ENCODE assay signal across 23 mouse cellular contexts in genomic region chrX:12340561-12340960, GRCm38 (mm10).
DNase-seq lines count a peak whose midpoint lies in the region; ATAC-seq lines count a peak whose summit lies in the region.
"Had no signal": no experiment of that assay in that cellular context is flagged by ENCODE, and none has a peak within 500 bp of the region (broad histone marks: within the 10 kb centered on the region; RNA-seq: fewer than 3 reads in every experiment).

No protein-coding gene starts in this region.

- ATAC-seq in neural tube, embryonic 13.5 days (ENCODE audit: low read depth) = peak; percentile 40; the same call in 1 of the 2 replicates
- ATAC-seq in neural tube, embryonic 15.5 days (ENCODE audit: low FRiP score) = no peak
- ATAC-seq: forebrain, embryonic 16.5 days; liver, postnatal 0 days; lung, postnatal 0 days had no signal

- intact Hi-C loops in left cerebral cortex, postnatal 36 days (cut with DNase I) = no loop called here

- H3K27ac ChIP-seq in neural tube, embryonic 13.5 days (replicated peaks) = no peak overlapping the region
- no peak overlapping the region for H3K27ac ChIP-seq in neural tube, embryonic 15.5 days (replicated peaks)
- H3K27ac ChIP-seq: forebrain, embryonic 10.5 days; hindbrain, embryonic 12.5 days; limb, embryonic 12.5 days; macrophage had no signal

- no peak overlapping the region for H3K4me3 ChIP-seq in neural tube, embryonic 13.5 days
- no peak overlapping the region for H3K4me3 ChIP-seq in neural tube, embryonic 15.5 days (replicated peaks)
- H3K4me3 ChIP-seq: forebrain, embryonic 10.5 days; hindbrain, embryonic 12.5 days; limb, embryonic 12.5 days had no signal

- WGBS in neural tube, embryonic 13.5 days = 57% methylated on average over 9 of the region's 9 CpGs
- WGBS in neural tube, embryonic 15.5 days = 50% methylated on average over 9 of the region's 9 CpGs

- DNase-seq in heart, adult 11 months = peak; percentile 66
- no peak for DNase-seq in heart, adult 8-10 months (ENCODE audit: low spot score)
- peak; percentile 17 to 20 for DNase-seq in left cerebral cortex, postnatal 36 days (ENCODE audit: low spot score in 2 of 2)
- DNase-seq in telencephalon, adult 2 months (ENCODE audit: low read depth, low spot score) = peak; percentile 34
- no peak for DNase-seq in thymus, adult 18-20 months
- DNase-seq in cerebellum, adult 18-20 months = no peak
- DNase-seq: adrenal gland, postnatal 14 days; cerebellum, adult 11 months; cerebellum, postnatal 10 days; gastrocnemius, postnatal 36 days; kidney, adult 11 months; kidney, postnatal 10 days; liver, postnatal 0 days had no signal

- no peaks in the 10 kb centered on the region for H3K9me3 ChIP-seq in neural tube, embryonic 13.5 days
- no peaks in the 10 kb centered on the region for H3K9me3 ChIP-seq in neural tube, embryonic 15.5 days (replicated peaks)
- H3K9me3 ChIP-seq: forebrain, embryonic 10.5 days; hindbrain, embryonic 12.5 days; limb, embryonic 12.5 days had no signal

- H3K4me1 ChIP-seq in neural tube, embryonic 13.5 days (replicated peaks) = no peaks in the 10 kb centered on the region
- no peaks in the 10 kb centered on the region for H3K4me1 ChIP-seq in neural tube, embryonic 15.5 days
- H3K4me1 ChIP-seq: forebrain, embryonic 10.5 days; hindbrain, embryonic 12.5 days; limb, embryonic 12.5 days had no signal

- H3K4me2 ChIP-seq in neural tube, embryonic 13.5 days = no peak overlapping the region
- H3K4me2 ChIP-seq in neural tube, embryonic 15.5 days = no peak overlapping the region
- H3K4me2 ChIP-seq: heart, embryonic 11.5 days; hindbrain, embryonic 12.5 days; limb, embryonic 12.5 days; liver, embryonic 11.5 days had no signal

- H3K36me3 ChIP-seq in neural tube, embryonic 13.5 days = no peaks in the 10 kb centered on the region
- H3K36me3 ChIP-seq in neural tube, embryonic 15.5 days = no peaks in the 10 kb centered on the region
- H3K36me3 ChIP-seq: forebrain, embryonic 10.5 days; hindbrain, embryonic 12.5 days; limb, embryonic 12.5 days had no signal

- no peak overlapping the region for H3K9ac ChIP-seq in neural tube, embryonic 13.5 days
- no peak overlapping the region for H3K9ac ChIP-seq in neural tube, embryonic 15.5 days (replicated peaks)
- H3K9ac ChIP-seq: hindbrain, embryonic 12.5 days; limb, embryonic 12.5 days; liver, postnatal 0 days had no signal

- H3K27me3 ChIP-seq in neural tube, embryonic 13.5 days = no peaks in the 10 kb centered on the region
- H3K27me3 ChIP-seq in neural tube, embryonic 15.5 days (replicated peaks) = no peaks in the 10 kb centered on the region

Comparison
In these comparisons a context has a peak if more than half of its experiments do, and no peak if none do; other contexts are left out.
1. DNase-seq: peak in heart, adult 11 months (single experiment), left cerebral cortex, postnatal 36 days (2 of 2) and telencephalon, adult 2 months (single experiment); none in heart, adult 8-10 months (single experiment), thymus, adult 18-20 months (0 of 2) and cerebellum, adult 18-20 months (0 of 2).